Mouse (Mus musculus): ENCODE results near the gene Tigd3.

- TF ChIP-seq GATA1 (IDR thresholded peaks at IDR 0.05; ENCODE audit: low read length) = no peak
- TF ChIP-seq TAL1 (IDR thresholded peaks at IDR 0.05; ENCODE audit: low read length) = no peak
Observed at GRCm38 (mm10) chr19:5927532-5927931, 33.6 kb upstream of the Tigd3 start.

Data from erythroblast, embryonic 14.5 days (primary cell).